Mouse (Mus musculus) left cerebral cortex, adult 8-10 months (tissue): ENCODE results near the gene Slc22a16. TPM values are rescaled to one million over a fixed set of nuclear protein-coding genes. Genes with fewer than 3 reads are reported as not detected.

Experiments
- total RNA-seq, 4 experiments: library from RNA; stranded (reverse); gene quantifications; 2 replicates each; pipeline ENCODE4 v1.2.4; 2022

The Slc22a16 gene
- total RNA-seq, 4 experiments from 2014 or later = not detected

Other genes with a start within 250 kb of the Slc22a16 start
- gene Cdk19, start 230.8 kb upstream of the Slc22a16 start, total RNA-seq = 10 to 100 TPM; 46.8 to 57.5 (median 52.8) TPM
- 10 to 100 TPM; 10.8 to 17.4 (median 14.8) TPM for gene Ddo, start 59.7 kb downstream of the Slc22a16 start, total RNA-seq
- gene Mettl24, start 112.9 kb downstream of the Slc22a16 start, total RNA-seq = 1 to 10 TPM; 2.9 to 4.3 (median 3.2) TPM